Mouse (Mus musculus): ENCODE measurements at regions not wholly inside any gene's neighbourhood (a gene's known extent, or its start where the extent isn't known, plus 50 kb on each side); places are given as distances from the start of the nearest gene placed in this dataset.
A peak's percentile ranks its signal among the peaks of the same experiment; 100 is the strongest.

DNA sequence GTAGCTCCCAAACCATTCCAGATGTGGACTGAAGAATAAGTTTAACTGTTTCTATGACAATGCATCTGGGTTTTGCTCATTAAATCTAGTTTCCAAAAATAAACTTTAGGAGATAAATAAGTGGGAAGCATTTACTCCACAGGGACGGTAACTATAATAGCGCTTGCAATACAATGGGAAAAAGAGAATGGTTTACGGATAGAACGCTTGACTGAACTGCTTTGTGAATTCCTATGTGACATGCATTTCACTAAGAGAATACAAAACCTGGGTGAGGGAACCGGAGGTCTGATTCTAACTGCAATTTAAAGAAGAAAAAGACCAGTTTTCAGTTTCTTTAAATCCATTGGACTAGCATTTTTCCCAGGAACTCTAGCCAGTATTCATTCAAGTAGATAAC, 704.1 kb upstream of the Marcks start:
- Histone ChIP-seq H3K27me3 (replicated peaks) (no peaks in the 10 kb centered on the region), H3K27ac (no peak overlapping the region), H3K9me3 (no peaks in the 10 kb centered on the region), H3K4me3 (replicated peaks) (no peak overlapping the region), H3K9ac (no peak overlapping the region), H3K4me2 (replicated peaks) (no peak overlapping the region), H3K4me1 (replicated peaks) (no peaks in the 10 kb centered on the region), H3K36me3 (no peaks in the 10 kb centered on the region)
- 73% methylated on average over 5 of the region's 5 CpGs for WGBS
- ATAC-seq, result no peak

DNA sequence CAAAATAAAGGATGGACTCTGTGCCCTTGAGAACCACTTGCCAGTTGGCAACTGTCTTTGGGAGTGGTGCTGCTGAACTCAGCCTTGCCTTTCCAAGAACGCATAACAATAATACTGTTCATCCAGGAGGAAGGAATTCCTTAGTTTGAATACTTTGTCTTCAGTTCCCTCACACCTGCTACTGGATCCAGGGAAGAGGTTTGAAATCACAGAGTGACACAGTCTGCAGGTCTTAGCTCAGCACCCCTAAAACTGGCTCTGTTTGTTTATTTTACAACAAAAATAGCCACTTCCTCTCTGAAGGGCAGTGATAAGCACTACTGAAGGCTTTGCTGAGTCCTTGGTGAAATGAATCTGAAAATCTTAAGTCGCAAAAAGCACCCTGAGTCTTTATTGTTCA, 703.1 kb upstream of the Marcks start:
- ATAC-seq, result no peak
- Histone ChIP-seq H3K27ac (no peak overlapping the region), H3K4me2 (replicated peaks) (no peak overlapping the region), H3K9me3 (no peaks in the 10 kb centered on the region), H3K9ac (no peak overlapping the region), H3K27me3 (replicated peaks) (no peaks in the 10 kb centered on the region), H3K4me1 (replicated peaks) (no peaks in the 10 kb centered on the region), H3K36me3 (no peaks in the 10 kb centered on the region), H3K4me3 (replicated peaks) (no peak overlapping the region)
- WGBS, result 60% methylated on average over 2 of the region's 2 CpGs

DNA sequence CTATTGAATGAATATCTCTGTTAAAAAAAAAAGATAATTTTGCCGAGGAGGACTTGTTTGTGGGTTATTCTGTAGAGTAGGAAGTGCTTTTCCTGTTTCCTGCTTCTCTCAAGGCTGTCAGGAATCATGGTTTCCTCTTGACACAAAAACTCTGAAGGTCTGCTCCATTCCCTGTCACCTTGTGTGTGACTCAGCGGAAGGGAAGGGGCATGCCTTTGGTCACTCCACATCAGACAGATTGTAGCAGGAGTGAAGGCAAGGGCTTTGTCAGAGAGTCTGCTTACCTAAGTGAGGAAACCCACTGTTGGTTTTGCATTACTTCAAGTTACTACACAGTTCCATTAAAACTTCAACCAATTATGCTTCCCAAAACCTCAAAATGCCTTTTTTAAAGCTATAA, 699.0 kb upstream of the Marcks start:
- ATAC-seq, result no peak
- Histone ChIP-seq H3K4me3 (replicated peaks) (no peak overlapping the region), H3K27me3 (replicated peaks) (no peaks in the 10 kb centered on the region), H3K9me3 (no peaks in the 10 kb centered on the region), H3K4me2 (replicated peaks) (no peak overlapping the region), H3K36me3 (no peaks in the 10 kb centered on the region), H3K4me1 (replicated peaks) (no peaks in the 10 kb centered on the region), H3K9ac (no peak overlapping the region), H3K27ac (no peak overlapping the region)
- 77% methylated on average over 2 of the region's 2 CpGs for WGBS

DNA sequence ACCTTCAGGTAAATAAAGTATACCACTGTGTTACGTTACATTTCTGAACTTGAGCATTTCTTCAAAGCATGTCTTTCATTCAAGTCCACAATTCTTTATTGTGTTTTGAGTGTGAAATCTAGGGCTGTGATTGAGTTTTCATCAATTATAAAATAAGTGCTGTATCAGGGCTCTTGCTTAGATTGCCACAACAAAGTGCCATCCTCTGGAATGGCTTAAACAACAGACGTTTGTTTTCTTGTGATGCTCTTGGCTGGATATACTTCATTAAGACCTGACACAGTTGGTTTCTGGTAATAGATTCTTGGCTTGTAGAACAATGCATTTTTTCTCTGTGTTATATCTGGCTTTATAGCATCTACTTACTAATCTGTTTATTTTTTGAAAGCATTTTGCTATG, 674.3 kb upstream of the Marcks start:
- H3K4me2 ChIP-seq (replicated peaks), result no peak overlapping the region
- no peaks in the 10 kb centered on the region for H3K27me3 ChIP-seq (replicated peaks)
- 65% methylated on average over 2 of the region's 2 CpGs for WGBS
- H3K9ac ChIP-seq, result no peak overlapping the region
- ATAC-seq, result no peak
- H3K4me3 ChIP-seq (replicated peaks), result no peak overlapping the region
- no peak overlapping the region for H3K27ac ChIP-seq
- no peaks in the 10 kb centered on the region for H3K9me3 ChIP-seq
- no peaks in the 10 kb centered on the region for H3K36me3 ChIP-seq
- H3K4me1 ChIP-seq (replicated peaks), result no peaks in the 10 kb centered on the region

DNA sequence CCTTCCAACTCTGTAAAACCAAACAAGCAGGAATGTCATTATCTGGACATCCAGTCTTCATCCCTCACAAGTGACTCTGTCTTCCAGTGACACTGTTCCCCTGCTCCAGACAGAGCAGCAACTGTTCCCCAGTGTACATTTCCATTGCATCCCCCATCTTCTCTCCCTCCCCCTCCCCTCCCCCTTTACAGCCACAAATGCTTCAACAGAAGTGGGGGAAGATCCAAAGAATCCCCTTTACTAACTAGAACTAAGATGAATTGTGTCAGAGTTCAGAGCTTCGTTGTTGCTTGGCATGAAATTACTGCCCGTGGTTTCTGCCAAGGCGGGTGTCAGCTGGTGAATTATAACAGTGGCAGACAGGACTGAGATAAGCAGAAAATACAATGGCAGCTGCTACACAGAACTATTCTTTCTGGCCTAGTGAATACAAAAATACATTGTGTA, 673.7 kb upstream of the Marcks start:
- Histone ChIP-seq H3K27me3 (replicated peaks) (no peaks in the 10 kb centered on the region), H3K4me3 (replicated peaks) (no peak overlapping the region), H3K4me1 (replicated peaks) (no peaks in the 10 kb centered on the region), H3K27ac (no peak overlapping the region), H3K4me2 (replicated peaks) (no peak overlapping the region), H3K9ac (no peak overlapping the region), H3K9me3 (no peaks in the 10 kb centered on the region), H3K36me3 (no peaks in the 10 kb centered on the region)
- peak; percentile 20; the same call in 1 of the 2 replicates for ATAC-seq
- WGBS, result 32% methylated on average over 3 of the region's 3 CpGs

DNA sequence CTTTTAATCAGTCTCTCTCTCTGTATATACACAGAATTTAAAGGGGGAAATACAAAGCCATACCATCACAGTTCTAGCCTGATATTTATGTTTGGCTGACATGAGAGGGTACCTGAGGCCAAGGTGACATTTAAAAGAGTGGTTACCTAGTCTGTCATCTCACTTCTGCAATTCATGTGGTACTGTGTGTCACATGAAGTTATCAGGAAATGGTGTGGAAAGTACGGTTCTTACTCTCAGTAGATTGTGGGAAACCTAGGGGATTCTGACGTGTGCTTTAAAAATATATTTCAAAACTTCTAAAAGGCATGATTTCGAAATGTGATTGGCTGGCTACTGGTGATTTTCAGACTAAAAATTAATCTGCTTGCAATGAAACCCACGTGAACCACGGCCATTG, 673.1 kb upstream of the Marcks start:
- ATAC-seq, result no peak

DNA sequence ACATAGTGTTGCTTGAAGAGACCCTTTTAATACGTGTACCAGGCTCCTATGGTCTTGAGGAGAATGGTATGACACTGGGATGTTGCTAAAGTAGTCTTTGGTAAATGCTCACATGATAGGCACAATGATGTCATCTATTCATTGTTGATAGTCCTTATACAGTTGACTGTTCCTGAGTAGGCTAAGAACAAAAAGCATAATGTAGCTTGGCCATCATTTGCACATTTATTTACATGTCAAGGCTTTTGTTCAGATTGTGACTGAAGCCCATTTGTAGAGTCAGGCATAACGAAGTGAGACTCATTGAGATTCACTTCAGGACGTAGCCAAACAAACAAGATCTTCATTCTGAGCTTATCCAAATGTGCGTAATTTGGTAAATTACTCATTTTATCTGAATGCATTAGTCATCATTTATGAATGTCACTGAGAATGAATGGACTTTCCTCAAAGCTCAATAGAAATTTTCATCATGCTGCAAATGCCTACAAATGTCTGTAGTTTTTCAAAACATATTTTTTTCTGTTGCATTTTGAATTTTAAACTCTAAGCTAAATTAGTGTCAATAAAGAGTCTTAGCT, 664.6 kb upstream of the Marcks start:
- Histone ChIP-seq H3K4me3 (replicated peaks) (no peak overlapping the region), H3K36me3 (no peaks in the 10 kb centered on the region), H3K27me3 (replicated peaks) (no peaks in the 10 kb centered on the region), H3K9ac (no peak overlapping the region), H3K4me1 (replicated peaks) (no peaks in the 10 kb centered on the region), H3K9me3 (no peaks in the 10 kb centered on the region), H3K27ac (no peak overlapping the region), H3K4me2 (replicated peaks) (no peak overlapping the region)
- ATAC-seq, result no peak
- WGBS, result 81% methylated on average over 4 of the region's 4 CpGs

More for the DNA sequence above, 673.1 kb upstream of the Marcks start:
- H3K36me3 ChIP-seq, result no peaks in the 10 kb centered on the region
- whole genome bisulfite sequencing, result 82% methylated on average over 5 of the region's 5 CpGs
- H3K4me3 ChIP-seq (replicated peaks), result no peak overlapping the region
- H3K27ac ChIP-seq, result no peak overlapping the region
- no peak overlapping the region for H3K4me2 ChIP-seq (replicated peaks)
- no peaks in the 10 kb centered on the region for H3K4me1 ChIP-seq (replicated peaks)
- no peaks in the 10 kb centered on the region for H3K9me3 ChIP-seq
- H3K27me3 ChIP-seq (replicated peaks), result no peaks in the 10 kb centered on the region
- no peak overlapping the region for H3K9ac ChIP-seq

DNA sequence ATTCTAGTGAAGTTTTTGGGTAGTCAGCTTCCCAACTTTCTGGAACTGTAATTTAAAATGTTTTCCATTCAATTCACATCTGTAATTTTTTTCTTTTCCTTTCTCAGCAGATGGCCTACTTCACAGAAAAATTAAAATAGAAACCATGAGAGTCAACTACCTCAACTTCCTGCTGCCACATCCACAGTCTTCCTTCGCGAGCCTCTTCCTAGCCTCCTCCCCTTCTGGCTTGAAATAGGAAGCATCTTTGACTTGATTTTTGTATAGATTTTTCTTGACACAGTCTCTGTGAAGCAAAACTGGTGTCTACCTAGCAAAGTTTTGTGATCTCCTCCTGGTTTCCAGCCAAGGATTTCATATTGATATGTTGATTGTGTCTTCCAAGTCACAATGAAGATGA, 660.7 kb upstream of the Marcks start:
- WGBS, result 60% methylated on average over 2 of the region's 2 CpGs
- ATAC-seq, result no peak
- no peak overlapping the region for H3K4me3 ChIP-seq (replicated peaks)
- H3K4me2 ChIP-seq (replicated peaks), result no peak overlapping the region
- H3K36me3 ChIP-seq, result no peaks in the 10 kb centered on the region
- no peaks in the 10 kb centered on the region for H3K27me3 ChIP-seq (replicated peaks)
- no peaks in the 10 kb centered on the region for H3K4me1 ChIP-seq (replicated peaks)
- H3K9me3 ChIP-seq, result no peaks in the 10 kb centered on the region
- no peak overlapping the region for H3K9ac ChIP-seq
- no peak overlapping the region for H3K27ac ChIP-seq

DNA sequence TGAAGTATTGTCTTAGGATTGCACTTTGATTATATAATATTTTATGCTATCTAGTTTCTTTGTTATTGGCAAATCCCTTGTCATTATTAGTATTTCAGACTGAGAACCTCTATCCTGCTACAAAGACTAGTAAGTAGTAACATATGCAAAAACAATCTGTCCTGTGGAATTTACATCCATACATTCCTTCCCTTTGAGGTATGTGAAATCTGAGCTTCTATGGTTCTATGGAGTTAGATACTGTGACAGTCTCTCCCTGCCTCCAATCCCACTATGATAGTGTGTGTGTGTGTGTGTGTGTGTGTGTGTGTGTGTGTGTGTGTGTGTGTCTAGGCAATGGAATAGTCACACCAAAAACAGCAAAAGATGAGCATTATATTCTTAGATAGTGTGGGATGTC, 659.6 kb upstream of the Marcks start:
- Histone ChIP-seq H3K9ac (no peak overlapping the region), H3K27ac (no peak overlapping the region), H3K27me3 (replicated peaks) (no peaks in the 10 kb centered on the region), H3K4me2 (replicated peaks) (no peak overlapping the region), H3K9me3 (no peaks in the 10 kb centered on the region), H3K36me3 (no peaks in the 10 kb centered on the region), H3K4me3 (replicated peaks) (no peak overlapping the region), H3K4me1 (replicated peaks) (no peaks in the 10 kb centered on the region)
- no peak for ATAC-seq

DNA sequence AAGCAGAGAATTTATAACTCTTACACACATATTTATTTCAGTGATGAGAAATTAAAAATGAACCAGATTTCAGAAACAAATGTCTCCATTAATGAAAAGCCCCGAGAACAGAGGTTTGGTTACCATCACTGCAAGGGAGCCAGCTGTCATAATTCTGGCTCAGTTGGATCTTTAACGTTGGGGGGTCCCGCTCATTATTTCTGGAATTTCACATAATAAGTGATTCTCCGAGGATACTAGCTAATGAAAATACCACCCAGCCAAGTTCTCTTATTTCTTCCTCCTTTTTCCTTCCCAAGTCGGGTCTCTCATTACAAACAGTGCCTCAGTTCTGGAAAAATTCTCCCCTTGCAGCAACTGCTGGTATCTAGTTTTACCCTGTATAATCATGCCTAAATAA, 659.0 kb upstream of the Marcks start:
- Histone ChIP-seq H3K36me3 (no peaks in the 10 kb centered on the region), H3K27me3 (replicated peaks) (no peaks in the 10 kb centered on the region), H3K9me3 (no peaks in the 10 kb centered on the region), H3K27ac (no peak overlapping the region), H3K4me2 (replicated peaks) (no peak overlapping the region), H3K4me1 (replicated peaks) (no peaks in the 10 kb centered on the region), H3K9ac (no peak overlapping the region), H3K4me3 (replicated peaks) (no peak overlapping the region)
- 50% methylated on average over 5 of the region's 5 CpGs for WGBS
- ATAC-seq, result no peak

DNA sequence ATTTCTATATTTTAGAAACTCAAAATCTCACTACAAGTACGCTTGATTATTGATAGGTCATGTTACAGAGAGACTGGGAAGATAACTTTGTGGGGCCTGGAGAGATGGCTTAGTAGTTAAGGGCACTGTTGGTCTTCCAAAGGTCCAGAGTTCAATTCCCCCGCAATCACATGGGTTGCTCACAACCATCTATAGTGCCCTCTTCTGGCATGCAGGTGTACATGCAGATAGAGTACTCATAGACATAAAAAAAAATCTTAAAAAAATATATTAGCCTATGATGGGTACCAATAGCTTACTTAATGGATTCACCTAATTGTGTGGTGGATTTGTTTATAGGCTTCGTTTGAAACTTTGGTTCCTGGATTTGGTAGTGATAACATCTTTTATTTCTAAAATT, 654.2 kb upstream of the Marcks start:
- H3K27me3 ChIP-seq (replicated peaks), result no peaks in the 10 kb centered on the region
- H3K27ac ChIP-seq, result no peak overlapping the region
- no peaks in the 10 kb centered on the region for H3K4me1 ChIP-seq (replicated peaks)
- no peak overlapping the region for H3K4me2 ChIP-seq (replicated peaks)
- WGBS, result 72% methylated on average over 3 of the region's 3 CpGs
- ATAC-seq, result no peak
- H3K9ac ChIP-seq, result no peak overlapping the region
- H3K36me3 ChIP-seq, result no peaks in the 10 kb centered on the region
- H3K4me3 ChIP-seq (replicated peaks), result no peak overlapping the region
- H3K9me3 ChIP-seq, result no peaks in the 10 kb centered on the region

DNA sequence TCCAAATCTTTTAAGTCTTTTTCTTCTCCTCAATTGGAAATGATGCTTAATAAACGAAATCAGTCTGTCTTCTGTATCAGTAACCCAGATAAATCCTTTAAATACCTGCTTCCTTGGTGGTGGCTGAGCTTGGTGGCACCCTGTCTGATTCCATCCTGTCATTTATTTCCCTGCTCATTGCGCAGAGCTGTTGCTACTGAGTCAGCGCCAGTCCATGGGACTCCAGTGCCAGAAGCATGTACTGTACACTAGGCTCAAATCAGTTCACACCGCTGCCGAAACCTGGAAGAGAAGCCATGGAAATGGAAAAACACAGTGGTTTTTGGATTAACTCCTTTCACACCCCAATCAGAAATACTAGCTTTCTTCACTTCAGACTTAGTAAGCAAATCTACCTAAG, 649.3 kb upstream of the Marcks start:
- Histone ChIP-seq H3K27ac (no peak overlapping the region), H3K4me2 (replicated peaks) (no peak overlapping the region), H3K4me3 (replicated peaks) (no peak overlapping the region), H3K27me3 (replicated peaks) (no peaks in the 10 kb centered on the region), H3K36me3 (no peaks in the 10 kb centered on the region), H3K9me3 (no peaks in the 10 kb centered on the region), H3K4me1 (replicated peaks) (no peaks in the 10 kb centered on the region), H3K9ac (no peak overlapping the region)
- 87% methylated on average over 5 of the region's 5 CpGs for WGBS
- ATAC-seq, result no peak

DNA sequence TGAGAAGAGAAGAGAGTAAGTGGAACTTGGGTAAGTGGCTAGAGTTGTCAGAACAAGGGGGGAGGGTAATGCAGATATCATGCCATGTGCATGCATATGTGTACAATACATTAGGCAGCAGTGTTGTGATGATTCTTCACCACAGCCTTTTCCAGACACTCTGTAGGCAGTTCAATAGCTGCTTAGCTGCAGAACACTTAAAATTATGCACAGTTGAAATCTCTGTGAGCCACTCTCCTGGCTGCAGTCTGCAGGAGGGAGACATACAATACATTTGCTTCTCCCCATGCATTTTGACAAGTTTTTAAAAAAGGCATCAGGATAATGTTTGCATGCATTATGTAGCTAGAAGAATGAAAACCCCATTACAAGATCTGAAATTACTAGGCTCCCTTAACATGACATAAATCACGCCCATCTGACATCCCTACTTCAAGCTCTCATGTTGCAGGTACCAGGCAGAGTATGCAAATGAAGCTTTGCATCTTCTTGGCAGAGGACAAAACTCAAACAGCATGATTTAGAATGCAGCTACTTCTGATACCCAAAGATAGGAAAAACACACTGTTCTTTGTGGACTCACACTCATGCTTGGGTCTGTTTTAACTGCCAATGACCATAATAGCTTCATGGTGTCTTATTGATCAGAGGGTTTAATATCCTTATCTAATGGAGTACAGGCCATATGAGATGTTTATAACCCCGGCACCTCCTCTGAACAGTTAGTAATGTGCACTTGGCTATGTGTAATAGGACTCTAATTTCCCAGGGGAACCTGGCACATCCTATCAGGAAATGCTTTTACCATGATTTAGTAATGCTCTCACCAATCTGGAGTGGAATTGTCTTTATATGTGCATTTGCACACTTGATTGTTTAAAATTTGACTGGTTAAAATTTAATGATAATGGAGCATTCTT, 640.9 kb upstream of the Marcks start:
- no peak overlapping the region for H3K4me2 ChIP-seq (replicated peaks)
- no peaks in the 10 kb centered on the region for H3K4me1 ChIP-seq (replicated peaks)
- 67% methylated on average over 2 of the region's 2 CpGs for WGBS
- no peaks in the 10 kb centered on the region for H3K9me3 ChIP-seq
- ATAC-seq, result no peak
- H3K4me3 ChIP-seq (replicated peaks), result no peak overlapping the region
- H3K36me3 ChIP-seq, result no peaks in the 10 kb centered on the region
- H3K9ac ChIP-seq, result no peak overlapping the region
- no peak overlapping the region for H3K27ac ChIP-seq
- no peaks in the 10 kb centered on the region for H3K27me3 ChIP-seq (replicated peaks)

All from intestine, embryonic 15.5 days (tissue).